Mouse (Mus musculus): ENCODE results near the gene Spred2. TPM values are rescaled to one million over a fixed set of nuclear protein-coding genes. Genes with fewer than 3 reads are reported as not detected.

Spred2 gene
- polyA plus RNA-seq, 1 experiment from 2014 or later = 6.7 TPM

GRCm38 (mm10) chr11:19984029-19984428 is 59.9 kb downstream of the Spred2 start:
- H3K27me3 ChIP-seq (ENCODE audit: insufficient read depth, poor library complexity, severe bottlenecking) = no peaks in the 10 kb centered on the region
- peaks cover 76% of the 10 kb centered on the region for H3K4me1 ChIP-seq
- H3K36me3 ChIP-seq = no peaks in the 10 kb centered on the region
- DNase-seq (ENCODE audit: low spot score) = no peak
- no peak overlapping the region for H3K27ac ChIP-seq
- H3K4me3 ChIP-seq = no peak overlapping the region
- WGBS = 88% methylated on average over 9 of the region's 9 CpGs
- no peaks in the 10 kb centered on the region for H3K9me3 ChIP-seq

DNA sequence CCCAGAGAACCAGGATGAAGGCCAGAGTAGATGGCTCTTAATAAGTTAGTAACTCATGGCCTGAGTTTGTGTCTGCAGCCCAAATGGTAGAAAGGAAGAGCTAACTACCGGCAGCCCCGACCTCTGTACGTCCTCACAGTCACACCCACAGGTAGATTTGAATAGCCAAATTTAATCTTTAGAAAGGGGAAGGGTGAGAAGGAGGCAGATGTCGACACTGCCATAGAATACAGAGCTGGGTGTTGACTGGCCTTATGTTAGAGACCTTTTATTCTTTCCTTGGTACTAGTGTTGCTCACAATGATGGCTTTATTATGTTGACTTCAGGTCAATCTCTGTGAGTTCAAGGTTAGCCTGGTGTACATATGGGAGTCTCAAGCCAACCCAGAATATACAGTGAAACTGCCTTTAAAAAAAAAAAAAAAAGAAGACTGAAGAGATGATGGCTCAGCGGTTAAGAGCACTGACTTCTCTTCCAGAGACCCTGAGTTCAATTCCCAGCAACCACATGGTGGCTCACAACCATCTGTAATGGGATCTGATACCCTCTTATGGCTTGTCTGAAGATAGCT is 61.2 kb downstream of the Spred2 start:
- H3K27ac ChIP-seq = no peak overlapping the region
- no peaks in the 10 kb centered on the region for H3K9me3 ChIP-seq
- WGBS = 64% methylated on average over 5 of the region's 5 CpGs
- H3K4me3 ChIP-seq = no peak overlapping the region
- no peak for DNase-seq (ENCODE audit: low spot score)
- H3K36me3 ChIP-seq = no peaks in the 10 kb centered on the region
- H3K27me3 ChIP-seq (ENCODE audit: insufficient read depth, poor library complexity, severe bottlenecking) = no peaks in the 10 kb centered on the region
- H3K4me1 ChIP-seq = peaks cover 71% of the 10 kb centered on the region

DNA sequence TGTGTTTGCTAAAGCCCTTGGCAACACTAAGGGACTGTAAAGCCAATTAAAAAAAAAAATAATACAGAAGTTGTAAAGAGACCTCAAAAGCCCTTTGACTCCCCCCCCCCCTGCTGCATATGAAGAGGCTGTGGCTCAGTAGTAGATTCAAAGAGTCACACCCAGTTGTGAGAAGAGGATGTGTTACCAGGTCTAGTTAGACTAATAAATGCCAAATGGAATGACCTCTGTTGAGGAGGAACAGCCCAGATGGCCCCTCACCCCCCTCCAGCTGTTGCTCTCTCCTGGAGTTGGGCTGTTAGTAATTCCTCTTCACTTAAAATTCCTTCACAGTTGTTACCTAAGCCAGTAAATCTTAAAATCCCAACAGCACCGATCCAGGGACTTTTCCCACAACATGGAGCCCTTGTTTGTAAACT is 62.3 kb downstream of the Spred2 start:
- peaks cover 76% of the 10 kb centered on the region for H3K4me1 ChIP-seq
- no peaks in the 10 kb centered on the region for H3K36me3 ChIP-seq
- no peaks in the 10 kb centered on the region for H3K27me3 ChIP-seq (ENCODE audit: insufficient read depth, poor library complexity, severe bottlenecking)
- peak overlapping the region; percentile 63 for H3K27ac ChIP-seq
- no peak overlapping the region for H3K4me3 ChIP-seq
- WGBS = 0% methylated on average over 1 of the region's 1 CpGs
- no peaks in the 10 kb centered on the region for H3K9me3 ChIP-seq
- DNase-seq (ENCODE audit: low spot score) = no peak

DNA sequence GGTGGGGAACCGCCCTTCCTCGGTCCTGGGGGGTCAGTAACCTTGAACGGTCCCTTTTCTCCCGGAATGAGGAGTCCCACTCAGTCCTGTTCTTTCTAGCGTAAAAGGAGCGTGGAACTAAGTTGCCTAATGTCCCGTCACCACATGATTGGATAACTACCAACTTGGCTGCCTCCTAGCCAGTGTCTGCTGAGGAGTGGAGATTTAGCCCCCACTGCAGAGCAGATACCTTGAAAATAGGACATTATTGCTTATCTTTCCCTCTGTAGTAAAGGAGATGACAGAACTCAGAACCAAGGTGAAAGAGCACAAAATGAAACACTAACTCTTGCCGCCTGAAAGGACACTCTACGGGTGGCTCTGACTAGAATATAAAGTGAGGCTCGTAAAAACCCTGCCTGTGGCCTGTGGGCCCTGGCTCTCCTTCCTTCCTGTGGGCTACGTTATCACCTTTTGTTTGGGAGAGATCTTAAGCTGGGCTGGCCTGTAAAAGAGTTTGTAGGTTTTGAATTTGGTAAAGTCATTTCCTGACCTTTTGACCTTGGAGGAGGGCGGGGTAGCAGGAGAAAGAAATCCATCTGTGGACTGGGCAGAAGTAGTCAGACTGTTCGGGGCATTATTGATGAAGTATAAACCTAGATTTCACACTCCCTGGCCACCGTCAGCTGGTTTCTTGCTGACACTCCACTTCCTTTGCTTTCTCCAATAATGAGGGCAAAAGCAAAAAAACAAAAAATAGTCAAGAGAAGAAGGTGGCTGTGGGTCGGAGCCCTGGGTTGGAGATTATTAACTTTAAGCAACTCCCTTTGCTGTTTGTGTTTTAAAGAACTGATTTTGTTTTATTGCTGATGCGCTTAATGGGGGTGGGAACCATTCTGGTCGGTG is 62.9 kb downstream of the Spred2 start:
- no peak for DNase-seq (ENCODE audit: low spot score)
- H3K36me3 ChIP-seq = no peaks in the 10 kb centered on the region
- H3K4me1 ChIP-seq = peaks cover 78% of the 10 kb centered on the region
- no peaks in the 10 kb centered on the region for H3K27me3 ChIP-seq (ENCODE audit: insufficient read depth, poor library complexity, severe bottlenecking)
- H3K9me3 ChIP-seq = no peaks in the 10 kb centered on the region
- WGBS = 35% methylated on average over 17 of the region's 17 CpGs
- no peak overlapping the region for H3K4me3 ChIP-seq
- peak overlapping the region; percentile 63 for H3K27ac ChIP-seq

DNA sequence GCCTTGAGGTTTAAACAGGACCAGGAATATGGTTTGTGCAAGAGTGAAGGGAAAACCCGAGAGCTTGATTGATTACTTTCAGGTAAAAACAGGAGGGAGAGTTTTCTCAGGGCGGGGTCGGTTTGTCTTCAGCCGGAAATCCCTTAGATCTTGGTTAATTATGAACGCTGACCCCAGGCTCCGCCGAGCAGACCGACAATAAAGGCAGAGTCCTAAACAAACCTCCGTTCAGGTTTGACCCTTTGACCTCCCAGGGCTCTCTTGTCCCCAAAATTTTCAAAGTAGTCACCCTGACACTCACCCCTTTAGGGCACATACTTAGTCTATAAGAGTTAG is 63.5 kb downstream of the Spred2 start:
- Histone ChIP-seq H3K27me3 (ENCODE audit: insufficient read depth, poor library complexity, severe bottlenecking) (no peaks in the 10 kb centered on the region), H3K36me3 (no peaks in the 10 kb centered on the region), H3K27ac (0 out of 2 replicates have a peak overlapping the region, but pooled peaks have one; percentile 63), H3K4me1 (peaks cover 78% of the 10 kb centered on the region), H3K9me3 (no peaks in the 10 kb centered on the region), H3K4me3 (no peak overlapping the region)
- DNase-seq (ENCODE audit: low spot score) = no peak
- 46% methylated on average over 9 of the region's 9 CpGs for WGBS

DNA sequence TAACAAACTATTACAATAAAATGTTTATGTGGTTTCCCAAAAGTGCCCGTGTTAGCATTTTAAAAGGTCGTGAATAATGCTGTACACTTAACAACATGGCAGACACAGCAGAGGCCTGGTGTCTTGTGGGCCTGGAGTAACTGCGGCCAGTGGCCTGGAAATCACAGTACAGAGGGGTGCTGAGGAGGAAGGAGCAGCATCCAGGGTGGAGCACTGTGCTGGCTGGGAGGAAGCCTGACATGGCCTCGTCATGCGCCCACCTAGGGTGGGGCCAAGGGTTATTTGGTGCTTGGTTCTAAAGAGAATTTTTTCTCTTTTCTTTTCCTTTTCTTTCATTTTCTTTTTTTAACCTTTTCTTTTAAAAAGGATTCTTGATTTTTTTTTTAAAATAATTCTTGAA is 64.0 kb downstream of the Spred2 start:
- H3K27me3 ChIP-seq (ENCODE audit: insufficient read depth, poor library complexity, severe bottlenecking) = no peaks in the 10 kb centered on the region
- H3K4me1 ChIP-seq = peaks cover 78% of the 10 kb centered on the region
- no peak overlapping the region for H3K4me3 ChIP-seq
- H3K9me3 ChIP-seq = no peaks in the 10 kb centered on the region
- WGBS = 66% methylated on average over 5 of the region's 5 CpGs
- no peak overlapping the region for H3K27ac ChIP-seq
- no peak for DNase-seq (ENCODE audit: low spot score)
- no peaks in the 10 kb centered on the region for H3K36me3 ChIP-seq

DNA sequence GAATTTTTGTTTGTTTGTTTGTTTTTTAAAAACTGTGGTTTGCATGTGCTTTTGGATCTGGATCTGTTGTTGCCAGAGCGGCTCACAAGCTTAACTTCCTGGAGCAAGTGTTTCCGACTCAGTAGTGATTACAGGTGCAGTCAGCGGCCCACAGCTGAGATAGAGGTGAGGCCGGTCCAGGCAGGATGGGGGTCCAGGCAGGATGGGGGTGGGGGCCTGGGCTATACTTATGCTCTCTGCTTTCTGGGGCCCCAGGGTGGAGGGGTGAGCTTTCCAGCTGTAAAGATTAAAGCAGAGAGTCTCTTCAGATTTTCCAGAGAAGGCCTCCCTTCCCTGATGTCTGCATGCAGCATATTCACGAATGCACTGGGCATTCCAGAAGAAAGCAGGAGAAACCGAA is 64.5 kb downstream of the Spred2 start:
- Histone ChIP-seq H3K27ac (peak overlapping the region; percentile 64; the same call in 1 of the 2 replicates), H3K4me1 (peaks cover 78% of the 10 kb centered on the region), H3K27me3 (ENCODE audit: insufficient read depth, poor library complexity, severe bottlenecking) (no peaks in the 10 kb centered on the region), H3K36me3 (no peaks in the 10 kb centered on the region), H3K9me3 (no peaks in the 10 kb centered on the region), H3K4me3 (no peak overlapping the region)
- WGBS = 48% methylated on average over 6 of the region's 6 CpGs
- DNase-seq (ENCODE audit: low spot score) = no peak

GRCm38 (mm10) chr11:19989141-19989910 is 65.2 kb downstream of the Spred2 start:
- peak overlapping the region; percentile 52; the same call in 1 of the 2 replicates for H3K27ac ChIP-seq

DNA sequence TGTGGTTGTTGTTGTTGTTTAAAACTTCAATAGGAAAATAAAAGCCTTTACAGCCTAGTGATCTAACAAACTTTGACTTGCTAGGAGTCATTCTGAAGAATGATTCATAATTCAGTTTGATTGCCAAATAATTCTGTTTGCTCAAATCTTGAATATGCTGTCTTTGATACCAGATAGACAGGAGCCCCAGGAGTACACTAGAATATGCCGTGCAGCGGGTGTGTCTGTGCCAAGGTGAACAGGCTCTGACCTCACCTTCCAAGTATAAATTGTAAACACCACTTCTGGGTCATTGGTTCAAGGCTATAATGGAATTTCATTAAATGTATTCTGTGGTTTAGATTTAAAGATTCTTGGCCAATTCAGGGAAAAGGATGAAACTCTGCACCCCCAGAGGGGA is 66.6 kb downstream of the Spred2 start:
- Histone ChIP-seq H3K27me3 (ENCODE audit: insufficient read depth, poor library complexity, severe bottlenecking) (no peaks in the 10 kb centered on the region), H3K4me1 (peaks cover 78% of the 10 kb centered on the region), H3K9me3 (no peaks in the 10 kb centered on the region), H3K36me3 (no peaks in the 10 kb centered on the region), H3K27ac (no peak overlapping the region), H3K4me3 (no peak overlapping the region)
- 89% methylated on average over 2 of the region's 2 CpGs for WGBS
- DNase-seq (ENCODE audit: low spot score) = no peak

More at GRCm38 (mm10) chr11:19989141-19989910, 65.2 kb downstream of the Spred2 start:
- no peak for DNase-seq (ENCODE audit: low spot score)
- Histone ChIP-seq H3K27me3 (ENCODE audit: insufficient read depth, poor library complexity, severe bottlenecking) (no peaks in the 10 kb centered on the region), H3K4me3 (no peak overlapping the region), H3K9me3 (no peaks in the 10 kb centered on the region), H3K36me3 (no peaks in the 10 kb centered on the region), H3K4me1 (peaks cover 78% of the 10 kb centered on the region)
- WGBS = 91% methylated on average over 13 of the region's 13 CpGs

DNA sequence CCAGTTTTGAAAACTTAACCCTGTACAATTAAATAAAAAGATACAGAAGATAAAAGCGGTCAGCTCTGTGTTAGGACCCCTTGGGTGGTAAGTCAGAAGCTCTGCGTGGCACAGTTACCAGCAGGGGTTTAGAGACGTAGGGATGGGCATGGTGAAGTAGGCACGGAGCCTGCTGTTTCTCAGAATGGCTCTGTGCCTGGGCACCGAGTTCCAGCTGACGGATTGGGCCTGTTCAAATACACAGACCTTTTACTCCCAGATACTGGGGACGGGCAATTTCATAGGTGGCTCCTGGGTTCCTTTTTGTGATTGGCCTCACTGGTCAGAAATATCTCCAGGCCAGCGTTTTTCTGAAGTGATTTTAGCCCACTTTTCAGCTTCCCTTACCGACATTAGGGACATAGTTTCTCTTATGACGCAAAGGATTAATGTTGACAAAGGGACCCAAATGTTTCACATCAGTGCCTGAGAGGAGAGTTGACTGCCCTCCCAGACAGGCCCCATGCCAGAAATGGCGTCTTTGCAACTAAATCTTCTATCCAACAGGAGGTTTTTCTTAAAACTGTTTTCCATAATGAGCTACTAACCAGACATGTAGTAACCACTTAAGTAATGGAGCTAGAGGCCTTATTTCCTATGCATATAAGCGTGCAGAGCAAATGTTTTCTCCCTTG is 67.3 kb downstream of the Spred2 start:
- Histone ChIP-seq H3K27ac (no peak overlapping the region), H3K36me3 (no peaks in the 10 kb centered on the region), H3K4me1 (peaks cover 73% of the 10 kb centered on the region), H3K27me3 (ENCODE audit: insufficient read depth, poor library complexity, severe bottlenecking) (no peaks in the 10 kb centered on the region), H3K9me3 (no peaks in the 10 kb centered on the region), H3K4me3 (no peak overlapping the region)
- WGBS = 70% methylated on average over 12 of the region's 12 CpGs
- no peak for DNase-seq (ENCODE audit: low spot score)

DNA sequence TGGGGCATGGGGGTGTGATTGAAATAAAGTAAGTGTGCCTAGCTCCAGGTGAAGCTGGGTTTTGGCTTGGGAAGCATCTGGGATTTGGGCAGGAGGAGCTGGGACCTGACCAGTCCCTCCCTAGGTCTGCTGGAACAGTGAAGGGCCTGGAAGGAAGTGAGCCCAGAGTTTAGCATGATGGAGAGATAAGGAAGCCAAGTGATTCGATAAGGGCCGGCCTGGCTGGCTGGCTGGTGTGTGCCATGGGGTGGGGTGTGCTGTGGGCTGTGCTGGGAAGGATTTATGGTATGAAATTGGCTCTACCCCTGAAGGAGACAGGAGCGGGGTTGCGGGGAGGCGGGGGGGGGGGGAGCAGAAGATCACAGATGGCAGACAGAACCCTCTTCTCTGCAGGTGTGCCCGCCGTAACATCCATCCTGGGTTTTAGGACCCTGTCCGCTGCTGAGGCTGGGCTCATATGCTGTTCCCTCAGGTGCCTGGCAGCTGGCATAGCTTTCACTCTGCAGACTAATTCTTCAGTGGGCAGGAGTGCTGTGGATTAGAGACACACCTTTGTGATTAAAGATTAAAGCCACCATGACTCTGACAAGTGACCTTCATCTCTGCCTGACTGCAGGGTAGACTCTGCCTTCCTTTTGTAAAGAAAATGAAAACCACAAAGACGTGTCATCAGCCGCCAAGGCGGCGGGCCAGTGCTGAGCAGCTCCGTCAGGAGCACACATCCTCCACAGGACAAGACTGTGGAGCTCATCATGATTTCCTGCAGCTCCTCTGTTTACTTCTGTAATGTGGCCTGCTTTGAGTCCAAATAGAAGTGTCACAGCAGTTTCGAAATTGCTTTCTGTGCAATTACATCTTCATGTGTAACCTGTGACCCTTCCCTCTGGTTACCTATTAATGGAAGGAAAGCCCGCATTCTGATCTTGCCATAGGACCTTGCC is 68.4 kb downstream of the Spred2 start:
- peaks cover 63% of the 10 kb centered on the region for H3K4me1 ChIP-seq
- H3K9me3 ChIP-seq = no peaks in the 10 kb centered on the region
- 67% methylated on average over 14 of the region's 15 CpGs for WGBS

DNA sequence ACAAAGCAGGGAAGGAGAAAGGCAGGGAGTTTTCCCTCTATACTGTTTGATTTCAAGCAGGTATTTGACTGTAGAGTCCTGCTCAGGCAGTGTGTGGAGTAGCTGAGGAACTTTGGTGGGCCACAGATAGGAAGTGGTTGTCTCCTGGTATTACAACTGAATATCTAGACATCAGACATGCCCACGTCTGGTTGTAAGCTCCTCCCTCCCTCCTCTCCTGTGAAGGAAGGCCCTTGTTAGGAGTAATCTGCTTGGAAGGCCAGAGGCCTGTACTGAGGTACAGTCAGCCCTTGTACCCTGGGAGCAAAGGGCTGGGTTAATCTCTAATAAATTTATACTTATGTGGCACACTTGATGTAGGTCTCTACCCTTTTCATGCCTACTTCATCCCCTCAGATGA is 69.6 kb downstream of the Spred2 start:
- H3K36me3 ChIP-seq = 0 out of 2 replicates have a peak, but pooled peaks cover 4% of the 10 kb centered on the region
- 15% methylated on average over 1 of the region's 1 CpGs for WGBS
- H3K9me3 ChIP-seq = no peaks in the 10 kb centered on the region
- no peak for DNase-seq (ENCODE audit: low spot score)
- H3K4me1 ChIP-seq = peaks cover 61% of the 10 kb centered on the region
- H3K27ac ChIP-seq = 0 out of 2 replicates have a peak overlapping the region, but pooled peaks have one; percentile 7
- H3K27me3 ChIP-seq (ENCODE audit: insufficient read depth, poor library complexity, severe bottlenecking) = no peaks in the 10 kb centered on the region
- no peak overlapping the region for H3K4me3 ChIP-seq

More for the DNA sequence above, 68.4 kb downstream of the Spred2 start:
- Histone ChIP-seq H3K36me3 (no peaks in the 10 kb centered on the region), H3K4me3 (no peak overlapping the region), H3K27me3 (ENCODE audit: insufficient read depth, poor library complexity, severe bottlenecking) (no peaks in the 10 kb centered on the region), H3K27ac (no peak overlapping the region)
- DNase-seq (ENCODE audit: low spot score) = no peak

All from heart, embryonic 10.5 days (tissue).